Mouse (Mus musculus): ENCODE measurements at regions not wholly inside any gene's neighbourhood (a gene's known extent, or its start where the extent isn't known, plus 50 kb on each side); places are given as distances from the start of the nearest gene placed in this dataset.

- TF ChIP-seq POLR2A (IDR thresholded peaks at IDR 0.05; ENCODE audit: borderline replicate concordance, low read depth, low read length) (no peak), CTCF (IDR thresholded peaks at IDR 0.05; ENCODE audit: low read depth, low read length) (no peak)
Observed at GRCm38 (mm10) chr14:74294560-74294959, 346.1 kb upstream of the Htr2a start.

Data from bone marrow macrophage, adult 2 months (primary cell).